Mouse (Mus musculus): Measurements from ENCODE around the gene Pamr1.

Gene Pamr1

GRCm38 (mm10) chr2:102549611-102550266 is at the start of gene Pamr1:
Gene Pamr1, plus strand, starts transcription at chr2:102550012.
- no peak for DNase-seq (ENCODE audit: low spot score in 2 of 2)

DNA sequence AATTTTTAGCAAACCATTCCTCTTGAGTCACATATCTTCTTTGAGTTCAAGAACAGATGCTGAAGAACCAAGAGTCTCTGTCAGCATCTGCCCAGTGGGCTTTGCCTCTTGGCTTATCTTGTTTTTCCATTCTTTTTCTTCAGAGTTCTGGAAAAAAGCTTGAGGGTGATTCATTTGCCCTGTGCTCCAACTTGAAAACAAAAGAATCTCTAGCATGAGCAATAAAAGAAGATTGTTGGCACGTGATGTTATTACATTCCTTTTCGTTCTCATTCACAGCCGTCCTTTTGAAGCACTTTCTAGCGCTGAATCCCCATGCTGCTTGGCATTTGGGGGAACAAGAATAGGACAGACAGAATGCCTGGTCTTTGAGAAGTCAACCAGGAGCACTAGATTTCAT is 42.2 kb upstream of the Pamr1 start:
- no peak for DNase-seq (ENCODE audit: low spot score in 2 of 2)

- DNase-seq (ENCODE audit: low spot score in 2 of 2) = no peak
Measured at GRCm38 (mm10) chr2:102508154-102508553, 41.7 kb upstream of the Pamr1 start.

- DNase-seq (ENCODE audit: low spot score in 2 of 2) = no peak
Measured at GRCm38 (mm10) chr2:102519956-102520355, 29.9 kb upstream of the Pamr1 start.

- no peak for DNase-seq (ENCODE audit: low spot score in 2 of 2)
Measured at GRCm38 (mm10) chr2:102527563-102527962, 22.2 kb upstream of the Pamr1 start.

GRCm38 (mm10) chr2:102533437-102533836 is 16.4 kb upstream of the Pamr1 start:
- DNase-seq (ENCODE audit: low spot score in 2 of 2) = no peak

- no peak for DNase-seq (ENCODE audit: low spot score in 2 of 2)
Measured at GRCm38 (mm10) chr2:102536766-102537165, 13.0 kb upstream of the Pamr1 start.

DNA sequence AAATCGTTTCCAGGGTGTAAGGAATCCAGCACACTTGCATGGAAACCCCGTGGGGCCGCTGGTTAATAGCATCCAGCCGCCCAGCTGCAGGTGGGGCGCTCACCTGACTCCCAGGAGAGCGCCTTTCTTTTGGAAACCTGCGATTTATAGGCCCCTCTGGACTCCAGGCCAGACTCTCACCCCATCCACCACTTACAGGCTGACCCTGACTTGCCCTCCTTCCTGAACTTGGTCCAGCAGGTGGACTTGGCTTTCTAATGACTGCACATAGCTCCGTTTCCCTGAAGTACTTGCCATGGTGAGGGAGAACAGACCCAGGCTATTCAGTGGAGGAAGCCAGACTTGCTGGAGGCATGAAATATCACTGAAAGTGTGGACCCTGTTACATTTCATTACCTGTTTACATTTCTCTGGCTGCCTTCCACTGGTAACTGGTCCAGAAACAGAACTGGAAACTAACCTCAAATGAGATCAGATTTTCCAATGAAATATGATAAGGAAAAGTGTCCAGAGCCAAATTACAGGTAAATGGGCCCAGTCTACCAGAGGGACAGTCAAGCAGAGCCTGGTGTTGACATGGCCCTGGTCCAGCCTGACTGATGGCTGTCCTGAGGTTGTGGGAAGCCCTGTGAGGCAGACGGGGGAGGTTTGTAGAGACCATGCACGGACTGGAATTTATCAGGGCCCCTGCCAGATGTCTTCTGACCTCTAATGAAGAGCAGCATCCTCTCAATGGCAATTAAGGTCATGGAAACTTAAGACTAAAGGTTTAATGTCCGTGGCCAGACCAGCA is 9.2 kb upstream of the Pamr1 start:
- no peak for DNase-seq (ENCODE audit: low spot score in 2 of 2)

DNA sequence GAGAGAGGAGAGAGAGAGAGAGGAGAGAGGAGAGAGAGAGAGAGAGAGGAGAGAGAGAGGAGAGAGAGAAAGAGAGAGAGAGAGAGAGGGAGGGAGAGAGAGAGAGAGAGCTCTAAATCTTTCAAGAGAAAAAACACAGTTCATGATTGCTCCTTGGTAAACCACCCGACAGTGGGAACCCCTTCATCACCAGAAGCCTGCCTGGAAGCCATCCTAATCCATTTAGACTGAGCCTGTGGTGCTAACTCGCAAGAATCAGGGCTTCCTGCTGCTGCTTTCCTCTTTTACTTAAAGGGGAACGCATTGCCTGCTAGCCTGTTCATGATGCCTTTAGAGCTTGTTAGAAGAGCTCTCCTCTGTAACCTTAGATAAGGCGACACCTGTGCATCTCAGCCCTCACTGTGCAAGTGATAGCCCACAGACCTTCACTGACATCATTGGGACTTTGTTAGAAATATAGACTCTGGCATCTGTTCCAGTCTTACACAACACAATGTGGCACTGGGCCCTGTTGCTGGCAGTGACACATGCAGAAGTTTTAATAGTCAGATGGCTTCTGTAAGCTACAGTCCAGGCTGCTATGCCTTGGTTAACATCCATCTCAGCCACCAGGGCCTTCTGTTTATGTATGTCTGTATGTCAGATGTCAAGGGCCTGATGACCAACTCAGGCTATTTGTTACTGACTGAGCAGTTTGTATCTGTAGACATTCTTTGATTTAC is 8.2 kb upstream of the Pamr1 start:
- DNase-seq (ENCODE audit: low spot score in 2 of 2) = no peak

- no peak for DNase-seq (ENCODE audit: low spot score in 2 of 2)
Measured at GRCm38 (mm10) chr2:102543961-102544719, 5.7 kb upstream of the Pamr1 start.

- DNase-seq (ENCODE audit: low spot score in 2 of 2) = no peak
Measured at GRCm38 (mm10) chr2:102550910-102551582, 1.2 kb downstream of the Pamr1 start.

DNA sequence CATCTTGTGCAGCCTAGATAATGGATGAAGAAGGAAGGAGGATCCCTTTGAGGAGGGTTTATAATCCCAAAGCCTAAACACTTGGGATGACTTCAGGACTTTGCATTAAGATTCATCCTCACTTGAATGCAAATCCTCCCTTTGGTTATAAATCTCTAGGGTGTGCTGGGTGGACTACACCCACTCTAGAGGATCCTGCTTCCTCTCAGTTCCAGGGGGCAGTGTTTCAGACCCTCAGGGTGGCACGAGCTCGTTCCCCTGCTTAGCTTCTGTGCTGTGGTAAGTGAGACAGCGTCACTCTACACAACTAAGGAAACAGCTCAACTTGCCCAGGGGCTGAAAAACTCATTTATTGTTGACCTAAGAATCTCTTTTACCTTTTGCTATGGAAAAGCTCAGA is 1.8 kb downstream of the Pamr1 start:
- no peak for DNase-seq (ENCODE audit: low spot score in 2 of 2)

DNA sequence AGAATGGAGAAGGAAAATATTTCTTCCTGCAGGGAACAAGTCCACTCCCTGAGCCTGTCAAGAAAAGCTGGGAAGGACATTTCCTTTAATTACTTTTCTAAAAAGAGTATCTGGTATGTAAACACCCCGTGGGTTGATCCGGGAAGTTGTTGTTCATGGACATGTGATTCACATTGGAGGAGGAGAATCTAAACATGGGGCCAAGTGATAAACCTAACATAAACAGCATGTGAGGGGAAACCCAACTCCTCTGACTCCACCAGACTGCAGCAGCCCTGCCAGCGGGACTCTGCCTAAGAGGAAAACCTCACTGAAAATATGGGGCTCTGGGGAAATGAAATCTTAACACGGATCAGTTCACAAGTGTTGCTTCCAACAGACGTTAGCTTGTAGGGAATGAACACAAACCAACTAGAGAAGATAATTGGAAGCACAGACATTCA is 2.3 kb downstream of the Pamr1 start:
- no peak for DNase-seq (ENCODE audit: low spot score in 2 of 2)

- DNase-seq (ENCODE audit: low spot score in 2 of 2) = no peak
Measured at GRCm38 (mm10) chr2:102557085-102557484, 7.3 kb downstream of the Pamr1 start.

- no peak for DNase-seq (ENCODE audit: low spot score in 2 of 2)
Measured at GRCm38 (mm10) chr2:102558965-102559364, 9.2 kb downstream of the Pamr1 start.

GRCm38 (mm10) chr2:102563848-102564247 is 14.0 kb downstream of the Pamr1 start:
- DNase-seq (ENCODE audit: low spot score in 2 of 2) = no peak

GRCm38 (mm10) chr2:102579248-102579647 is 29.4 kb downstream of the Pamr1 start:
- no peak for DNase-seq (ENCODE audit: low spot score in 2 of 2)

DNA sequence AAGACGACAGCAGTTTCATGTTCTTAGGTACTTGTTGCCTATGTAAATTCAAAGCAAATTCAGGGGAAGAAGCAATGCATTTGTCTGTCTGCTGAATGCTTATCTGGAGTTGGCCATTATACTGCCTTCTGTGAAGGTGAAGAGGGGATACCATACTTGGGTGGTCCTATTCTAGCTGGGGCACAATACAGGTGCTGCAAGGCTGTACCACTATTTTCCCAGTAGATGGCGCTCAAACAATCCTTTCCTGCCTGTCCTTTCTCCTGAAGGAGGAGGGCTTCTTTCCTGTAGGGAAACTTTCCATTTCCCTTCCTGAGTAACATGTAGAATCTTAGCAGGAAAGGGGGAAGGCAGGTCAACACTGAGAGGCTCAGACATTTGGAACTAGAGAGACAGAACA is 40.2 kb downstream of the Pamr1 start:
- no peak for DNase-seq (ENCODE audit: low spot score in 2 of 2)

DNA sequence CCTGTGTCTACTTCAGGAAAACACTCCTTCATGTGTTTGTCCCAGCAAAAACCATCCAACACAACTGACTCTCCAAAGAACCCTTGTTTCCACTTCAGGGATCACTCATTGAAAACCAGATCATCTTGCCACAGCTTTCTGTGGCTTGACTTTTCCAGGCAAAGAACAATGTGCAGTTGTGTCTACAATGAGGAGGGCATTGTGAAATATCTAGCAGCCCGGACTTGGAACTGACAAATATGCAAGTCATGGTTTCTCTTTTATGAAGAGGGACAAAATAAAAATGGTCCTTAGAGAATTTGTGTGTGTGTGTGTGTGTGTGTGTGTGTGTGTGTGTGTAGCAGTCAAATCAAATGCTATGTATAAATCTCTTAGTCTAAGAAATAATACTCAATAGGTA is 44.7 kb downstream of the Pamr1 start:
- no peak for DNase-seq (ENCODE audit: low spot score in 2 of 2)

- no peak for DNase-seq (ENCODE audit: low spot score in 2 of 2)
Measured at GRCm38 (mm10) chr2:102595395-102596130, 45.8 kb downstream of the Pamr1 start.

All from spleen, postnatal 4 days (tissue).